18 mouse cellular contexts compared by ENCODE assay signal in the genomic region with DNA sequence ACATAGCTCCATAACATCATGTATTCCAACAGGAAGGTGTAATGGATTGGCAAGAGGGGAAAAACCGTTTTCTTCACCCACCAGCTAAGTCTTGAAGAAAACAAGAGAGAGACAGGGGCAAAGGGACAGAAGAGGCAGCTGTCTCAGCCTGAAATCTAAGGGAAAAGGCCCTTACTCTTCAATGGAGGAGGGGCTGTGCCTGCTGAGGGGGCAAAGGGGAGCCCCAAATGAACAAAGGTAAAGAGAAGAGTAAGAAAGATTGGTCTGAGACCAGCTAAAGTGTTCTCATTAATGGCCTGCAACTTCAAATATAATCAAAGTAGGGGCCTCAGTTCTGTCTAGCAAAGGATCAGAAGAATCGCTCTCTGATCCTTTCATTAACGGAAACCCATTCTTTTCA.
DNase-seq lines count a peak whose midpoint lies in the region; ATAC-seq and TF ChIP-seq lines count a peak whose summit lies in the region.
"Had no signal": no experiment of that assay in that cellular context is flagged by ENCODE, and none has a peak within 500 bp of the region (broad histone marks: within the 10 kb centered on the region; RNA-seq: fewer than 3 reads in every experiment).

No protein-coding gene starts in this region.

- H3K4me1 ChIP-seq in heart, embryonic 11.5 days (ENCODE audit: control insufficient read depth, insufficient read depth, low read length), result peaks cover 12% of the 10 kb centered on the region
- peaks cover 36% of the 10 kb centered on the region for H3K4me1 ChIP-seq in midbrain, embryonic 15.5 days
- peaks cover 3% of the 10 kb centered on the region; the same call in 1 of the 2 replicates for H3K4me1 ChIP-seq in midbrain, postnatal 0 days (ENCODE audit: insufficient read depth, low read length)
- H3K4me1 ChIP-seq in forebrain, embryonic 14.5 days (ENCODE audit: control insufficient read depth, insufficient read depth, low read length), result peaks cover 56% of the 10 kb centered on the region
- peaks cover 10% of the 10 kb centered on the region; the same call in 1 of the 2 replicates for H3K4me1 ChIP-seq in liver, postnatal 0 days (ENCODE audit: insufficient read depth)

- ATAC-seq in heart, embryonic 11.5 days (replicated peaks; ENCODE audit: insufficient number of reproducible peaks, low FRiP score, low TSS enrichment), result no peak
- no peak for ATAC-seq in midbrain, embryonic 15.5 days (replicated peaks)
- no peak for ATAC-seq in midbrain, postnatal 0 days (ENCODE audit: low FRiP score)
- ATAC-seq in forebrain, embryonic 14.5 days, result no peak
- no peak for ATAC-seq in liver, postnatal 0 days
- ATAC-seq: hindbrain, postnatal 0 days had no signal

- H3K4me2 ChIP-seq in heart, embryonic 11.5 days, result no peak overlapping the region
- no peak overlapping the region for H3K4me2 ChIP-seq in midbrain, embryonic 15.5 days
- H3K4me2 ChIP-seq in midbrain, postnatal 0 days (ENCODE audit: low read depth, low read length, poor library complexity, severe bottlenecking), result no peak overlapping the region
- no peak overlapping the region for H3K4me2 ChIP-seq in forebrain, embryonic 14.5 days (ENCODE audit: low read length)
- H3K4me2 ChIP-seq in liver, postnatal 0 days (ENCODE audit: low read depth, low read length), result no peak overlapping the region
- H3K4me2 ChIP-seq: embryonic facial prominence, embryonic 12.5 days; hindbrain, embryonic 13.5 days had no signal

- no peak overlapping the region for H3K9ac ChIP-seq in heart, embryonic 11.5 days (ENCODE audit: low read depth, low read length)
- no peak overlapping the region for H3K9ac ChIP-seq in midbrain, embryonic 15.5 days
- H3K9ac ChIP-seq in midbrain, postnatal 0 days (replicated peaks; ENCODE audit: low read length, poor library complexity, severe bottlenecking), result no peak overlapping the region
- no peak overlapping the region for H3K9ac ChIP-seq in forebrain, embryonic 14.5 days (ENCODE audit: low read length)
- no peak overlapping the region for H3K9ac ChIP-seq in liver, postnatal 0 days (replicated peaks)
- H3K9ac ChIP-seq: embryonic facial prominence, embryonic 12.5 days; hindbrain, embryonic 13.5 days had no signal

- H3K27ac ChIP-seq in heart, embryonic 11.5 days (ENCODE audit: low read depth, low read length), result 0 out of 2 replicates have a peak overlapping the region, but pooled peaks have one; percentile 7
- 0 out of 2 replicates have a peak overlapping the region, but pooled peaks have one; percentile 12 for H3K27ac ChIP-seq in midbrain, embryonic 15.5 days
- H3K27ac ChIP-seq in midbrain, postnatal 0 days (ENCODE audit: low read depth, low read length), result no peak overlapping the region
- peak overlapping the region; percentile 61; the same call in 1 of the 2 replicates for H3K27ac ChIP-seq in forebrain, embryonic 14.5 days (ENCODE audit: low read depth, low read length)
- H3K27ac ChIP-seq in liver, postnatal 0 days (ENCODE audit: low read depth), result no peak overlapping the region
- H3K27ac ChIP-seq: embryonic facial prominence, embryonic 12.5 days; hindbrain, embryonic 13.5 days; hindbrain, postnatal 0 days had no signal

- DNase-seq in heart, adult 9 months (ENCODE audit: low spot score in 2 of 2), result no peak
- DNase-seq in midbrain, postnatal 0 days (ENCODE audit: low spot score), result no peak
- peak; percentile 22 for DNase-seq in forebrain, embryonic 14.5 days (ENCODE audit: low spot score)
- peak; percentile 52 for DNase-seq in retina, postnatal 1 day
- no peak for DNase-seq in urinary bladder, postnatal 25 days (ENCODE audit: low spot score)
- no peak for DNase-seq in liver, postnatal 0 days
- DNase-seq: adrenal gland, adult 8-10 months; adrenal gland, postnatal 36 days; cerebellum, adult 11 months; cerebellum, adult 8-10 months; cerebellum, postnatal 25 days; heart, postnatal 10 days; heart, postnatal 4 days had no signal

- 73% methylated on average over 3 of the region's 3 CpGs for WGBS in heart, embryonic 11.5 days (ENCODE audit: insufficient replicate concordance)
- 30% methylated on average over 3 of the region's 3 CpGs for WGBS in midbrain, embryonic 15.5 days
- WGBS in midbrain, postnatal 0 days, result 53% methylated on average over 3 of the region's 3 CpGs
- 2% methylated on average over 3 of the region's 3 CpGs for WGBS in forebrain, embryonic 14.5 days
- WGBS in liver, postnatal 0 days (ENCODE audit: insufficient replicate concordance), result 82% methylated on average over 3 of the region's 3 CpGs

- H3K4me3 ChIP-seq in heart, embryonic 11.5 days (ENCODE audit: low read depth, low read length), result no peak overlapping the region
- no peak overlapping the region for H3K4me3 ChIP-seq in midbrain, embryonic 15.5 days
- no peak overlapping the region for H3K4me3 ChIP-seq in midbrain, postnatal 0 days (ENCODE audit: low read depth, low read length)
- H3K4me3 ChIP-seq in forebrain, embryonic 14.5 days (ENCODE audit: low read depth, low read length), result no peak overlapping the region
- no peak overlapping the region for H3K4me3 ChIP-seq in liver, postnatal 0 days (ENCODE audit: low read depth, low read length)
- H3K4me3 ChIP-seq: embryonic facial prominence, embryonic 12.5 days; hindbrain, embryonic 13.5 days had no signal

- H3K9me3 ChIP-seq in heart, embryonic 11.5 days (replicated peaks; ENCODE audit: control insufficient read depth, low read length), result no peaks in the 10 kb centered on the region
- no peaks in the 10 kb centered on the region for H3K9me3 ChIP-seq in midbrain, embryonic 15.5 days
- no peaks in the 10 kb centered on the region for H3K9me3 ChIP-seq in midbrain, postnatal 0 days (ENCODE audit: low read length)
- H3K9me3 ChIP-seq in forebrain, embryonic 14.5 days (replicated peaks; ENCODE audit: control insufficient read depth, low read length), result no peaks in the 10 kb centered on the region
- H3K9me3 ChIP-seq in liver, postnatal 0 days (ENCODE audit: low read length), result no peaks in the 10 kb centered on the region
- H3K9me3 ChIP-seq: embryonic facial prominence, embryonic 12.5 days; hindbrain, embryonic 13.5 days had no signal

- TF ChIP-seq EP300 in liver, postnatal 0 days (IDR thresholded peaks at IDR 0.05; ENCODE audit: low read depth), result no peak

- no peak for TF ChIP-seq CTCF in midbrain, postnatal 0 days (IDR thresholded peaks at IDR 0.05)
- no peak for TF ChIP-seq CTCF in liver, postnatal 0 days (IDR thresholded peaks at IDR 0.05; ENCODE audit: low read depth)

- no peaks in the 10 kb centered on the region for H3K27me3 ChIP-seq in heart, embryonic 11.5 days (ENCODE audit: control insufficient read depth, insufficient read depth, low read length)
- no peaks in the 10 kb centered on the region for H3K27me3 ChIP-seq in midbrain, embryonic 15.5 days (replicated peaks)
- no peaks in the 10 kb centered on the region for H3K27me3 ChIP-seq in midbrain, postnatal 0 days (ENCODE audit: insufficient read depth, low read length)
- H3K27me3 ChIP-seq in forebrain, embryonic 14.5 days (replicated peaks; ENCODE audit: control insufficient read depth, insufficient read depth, low read length), result no peaks in the 10 kb centered on the region
- H3K27me3 ChIP-seq in liver, postnatal 0 days (ENCODE audit: insufficient read depth, low read length), result no peaks in the 10 kb centered on the region
- H3K27me3 ChIP-seq: embryonic facial prominence, embryonic 12.5 days; hindbrain, embryonic 13.5 days had no signal

- H3K36me3 ChIP-seq in heart, embryonic 11.5 days (ENCODE audit: control insufficient read depth, insufficient read depth, low read length), result no peaks in the 10 kb centered on the region
- H3K36me3 ChIP-seq in midbrain, embryonic 15.5 days (replicated peaks), result no peaks in the 10 kb centered on the region
- H3K36me3 ChIP-seq in midbrain, postnatal 0 days (ENCODE audit: insufficient read depth, low read length), result no peaks in the 10 kb centered on the region
- no peaks in the 10 kb centered on the region for H3K36me3 ChIP-seq in forebrain, embryonic 14.5 days (ENCODE audit: control insufficient read depth, insufficient read depth, low read length)
- no peaks in the 10 kb centered on the region for H3K36me3 ChIP-seq in liver, postnatal 0 days (replicated peaks; ENCODE audit: insufficient read depth, low read length)
- H3K36me3 ChIP-seq: embryonic facial prominence, embryonic 12.5 days; hindbrain, embryonic 13.5 days had no signal

Comparison
In these comparisons a context has a peak if more than half of its experiments do, and no peak if none do; other contexts are left out.
1. H3K27ac ChIP-seq: peak in heart, embryonic 11.5 days (single experiment), midbrain, embryonic 15.5 days (single experiment) and forebrain, embryonic 14.5 days (single experiment); none in midbrain, postnatal 0 days (single experiment) and liver, postnatal 0 days (single experiment).
2. DNase-seq: peak in forebrain, embryonic 14.5 days (single experiment) and retina, postnatal 1 day (single experiment); none in heart, adult 9 months (0 of 2), midbrain, postnatal 0 days (single experiment), urinary bladder, postnatal 25 days (single experiment) and liver, postnatal 0 days (single experiment).